Mouse (Mus musculus) neural tube, embryonic 13.5 days (tissue): ENCODE measurements around the gene Fblim1. TPM values are rescaled to one million over a fixed set of nuclear protein-coding genes. Genes with fewer than 3 reads are reported as not detected.

Experiments used
- ATAC-seq: fragments of 200-750 bp; cut with Nextera tagmentation; 2 replicates; pipeline ENCODE4 v1.8.0; 2017; ENCODE audit warnings: low read depth, mild to moderate bottlenecking, moderate TSS enrichment, moderate library complexity
- H3K27ac ChIP-seq: fragments of 300-500 bp; sonication (generic); replicated peaks from 2 replicates; pipeline ENCODE4 v1.5.1; 2015; ENCODE audit warnings: moderate library complexity, mild to moderate bottlenecking, inconsistent platforms
- H3K27me3 ChIP-seq: fragments of 300-500 bp; sonication (generic); 2 replicates; pipeline ENCODE4 v1.6.1; 2015; ENCODE audit warnings: mild to moderate bottlenecking, inconsistent platforms
- H3K36me3 ChIP-seq: fragments of 300-500 bp; sonication (generic); 2 replicates; pipeline ENCODE4 v1.6.1; 2015; ENCODE audit warnings: mild to moderate bottlenecking, inconsistent platforms
- H3K4me1 ChIP-seq: fragments of 300-500 bp; sonication (generic); replicated peaks from 2 replicates; pipeline ENCODE4 v1.6.1; 2015; ENCODE audit warnings: inconsistent platforms
- H3K4me2 ChIP-seq: fragments of 300-500 bp; sonication (generic); 2 replicates; pipeline ENCODE4 v1.6.1; 2015; ENCODE audit warnings: inconsistent platforms, mild to moderate bottlenecking, moderate library complexity
- H3K4me3 ChIP-seq: fragments of 300-500 bp; sonication (generic); 2 replicates; pipeline ENCODE4 v1.5.1; 2015; ENCODE audit warnings: mild to moderate bottlenecking, inconsistent platforms
- H3K9ac ChIP-seq: fragments of 300-500 bp; sonication (generic); 2 replicates; pipeline ENCODE4 v1.6.1; 2015; ENCODE audit warnings: moderate library complexity, mild to moderate bottlenecking, inconsistent platforms
- H3K9me3 ChIP-seq: fragments of 300-500 bp; sonication (generic); 2 replicates; pipeline ENCODE4 v1.6.1; 2016; ENCODE audit warnings: inconsistent platforms
- WGBS: fragments of 180-500 bp; shearing (Covaris S2); methylation state at CpG from one replicate; pipeline ENCODE4 v1.1.7; 2015; 5-methylcytosine and 5-hydroxymethylcytosine counted together
- polyA plus RNA-seq: library from polyadenylated mRNA; unstranded; fragments of >200 nt; fragmentation: Nextera tagmentation; extraction: Ambion mirVana; gene quantifications from 2 replicates; pipeline ENCODE4 v1.2.1, GENCODE M21; 2015

Gene Fblim1
- polyA plus RNA-seq, 1 experiment from 2014 or later: 36.6 TPM

DNA sequence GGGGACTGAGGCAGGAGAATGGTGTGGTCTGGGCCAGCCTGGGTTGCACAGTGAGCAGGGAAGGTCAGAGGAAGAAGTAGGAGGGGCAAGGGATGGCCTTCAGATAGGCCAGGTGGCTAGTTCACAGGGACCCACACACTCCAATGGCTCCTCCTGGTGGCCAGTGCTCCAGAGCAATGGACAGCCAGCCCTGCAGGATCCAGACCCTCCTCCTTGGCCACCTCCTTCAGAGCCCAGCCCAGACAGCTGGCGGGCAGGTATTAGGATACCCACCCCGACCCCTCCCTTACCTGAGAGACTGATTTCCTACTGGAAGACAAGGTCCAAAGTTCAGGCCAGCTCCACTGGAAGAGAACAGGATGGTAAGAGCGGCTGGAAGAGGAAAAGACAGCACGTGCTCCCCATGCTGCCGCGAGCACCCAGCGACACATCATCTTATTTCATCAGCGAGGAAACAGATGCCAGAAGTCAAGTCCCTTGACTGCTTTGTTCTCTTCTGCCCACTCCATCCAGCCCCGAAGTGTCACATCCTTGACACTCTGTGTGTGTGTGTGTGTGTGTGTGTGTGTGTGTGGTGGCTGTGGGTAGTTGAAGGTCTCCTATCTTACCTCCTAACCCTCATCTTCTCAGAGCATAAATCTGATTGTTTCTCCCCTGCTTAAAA is 10.2 kb downstream of the Fblim1 start:
- H3K4me1 ChIP-seq: peaks cover 30% of the 10 kb centered on the region
- no peaks in the 10 kb centered on the region for H3K9me3 ChIP-seq
- peaks cover 17% of the 10 kb centered on the region for H3K36me3 ChIP-seq
- peaks cover 18% of the 10 kb centered on the region for H3K27me3 ChIP-seq
- no peak overlapping the region for H3K4me2 ChIP-seq
- no peak for ATAC-seq
- H3K4me3 ChIP-seq: no peak overlapping the region
- H3K9ac ChIP-seq: no peak overlapping the region
- no peak overlapping the region for H3K27ac ChIP-seq
- 86% methylated on average over 9 of the region's 9 CpGs for WGBS

DNA sequence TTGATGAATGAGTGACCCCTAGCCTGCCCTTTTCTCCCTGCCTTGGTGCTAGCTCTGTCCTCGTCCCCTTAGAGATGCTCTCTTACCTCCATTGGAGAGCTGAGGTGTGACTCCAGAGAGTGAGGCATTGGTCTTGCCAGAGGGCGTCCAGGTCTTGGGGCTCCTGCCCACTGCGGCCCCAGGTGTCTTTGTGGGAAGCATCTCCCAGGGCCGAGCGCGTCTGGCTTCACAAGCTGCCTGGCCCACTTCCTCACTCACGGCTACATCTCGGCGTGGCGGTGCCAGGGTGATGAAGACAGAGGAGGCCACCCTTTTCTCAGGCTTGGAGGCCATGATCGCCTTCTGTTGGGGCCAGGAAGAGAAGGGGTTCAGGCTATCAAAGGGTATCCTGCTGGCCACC is 10.8 kb downstream of the Fblim1 start:
- Histone ChIP-seq H3K4me2 (no peak overlapping the region), H3K4me1 (peaks cover 24% of the 10 kb centered on the region), H3K36me3 (peaks cover 19% of the 10 kb centered on the region), H3K9ac (no peak overlapping the region), H3K4me3 (no peak overlapping the region), H3K9me3 (no peaks in the 10 kb centered on the region), H3K27ac (no peak overlapping the region), H3K27me3 (peaks cover 13% of the 10 kb centered on the region)
- ATAC-seq: no peak
- 90% methylated on average over 11 of the region's 11 CpGs for WGBS

DNA sequence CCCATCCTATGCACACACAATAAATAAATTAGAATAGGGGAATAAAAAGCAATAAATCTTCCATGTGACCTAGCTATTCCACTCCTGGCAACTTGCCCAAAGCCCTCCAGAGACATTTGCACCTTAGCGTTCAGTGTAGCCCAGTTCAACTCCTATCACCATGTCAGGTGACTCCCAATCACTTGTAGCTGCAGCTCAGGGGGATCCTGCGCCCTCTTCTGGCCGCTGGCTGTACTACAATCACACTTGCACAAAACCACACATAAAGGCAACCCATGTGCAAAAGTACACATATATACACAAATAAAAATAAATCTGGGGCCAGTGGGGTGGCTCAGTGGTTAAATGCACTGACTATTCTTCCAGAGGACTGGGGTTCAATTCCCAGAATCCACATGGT is 14.3 kb downstream of the Fblim1 start:
- no peaks in the 10 kb centered on the region for H3K9me3 ChIP-seq
- H3K4me1 ChIP-seq: no peaks in the 10 kb centered on the region
- no peak overlapping the region for H3K9ac ChIP-seq
- H3K4me3 ChIP-seq: no peak overlapping the region
- no peaks in the 10 kb centered on the region for H3K27me3 ChIP-seq
- ATAC-seq: no peak
- H3K4me2 ChIP-seq: no peak overlapping the region
- no peak overlapping the region for H3K27ac ChIP-seq
- WGBS: 19% methylated on average over 3 of the region's 3 CpGs
- H3K36me3 ChIP-seq: peaks cover 32% of the 10 kb centered on the region

DNA sequence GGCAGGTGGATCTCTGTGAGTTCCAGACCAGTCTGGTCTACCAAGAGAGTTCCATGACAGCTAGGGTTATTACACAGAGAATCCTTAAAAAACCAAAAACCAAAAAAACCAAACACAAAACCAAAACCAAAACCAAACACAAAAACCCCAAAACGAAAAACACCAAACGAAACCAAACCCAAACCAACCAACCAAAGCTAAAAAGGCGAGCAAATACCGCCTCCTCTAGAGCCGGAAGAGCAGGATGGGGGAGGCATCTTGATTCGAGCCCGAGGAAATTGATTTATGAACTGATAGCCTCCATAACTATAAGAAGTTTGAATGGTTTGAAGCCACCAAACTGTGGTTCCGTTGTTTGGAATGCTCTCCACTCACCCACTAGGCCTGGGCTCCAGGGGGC is 22.0 kb downstream of the Fblim1 start:
- Histone ChIP-seq H3K4me2 (no peak overlapping the region), H3K4me1 (no peaks in the 10 kb centered on the region), H3K27ac (no peak overlapping the region), H3K36me3 (peaks cover 24% of the 10 kb centered on the region; the same call in 1 of the 2 replicates), H3K9ac (no peak overlapping the region), H3K9me3 (no peaks in the 10 kb centered on the region), H3K27me3 (no peaks in the 10 kb centered on the region), H3K4me3 (no peak overlapping the region)
- no peak for ATAC-seq
- 92% methylated on average over 8 of the region's 8 CpGs for WGBS

DNA sequence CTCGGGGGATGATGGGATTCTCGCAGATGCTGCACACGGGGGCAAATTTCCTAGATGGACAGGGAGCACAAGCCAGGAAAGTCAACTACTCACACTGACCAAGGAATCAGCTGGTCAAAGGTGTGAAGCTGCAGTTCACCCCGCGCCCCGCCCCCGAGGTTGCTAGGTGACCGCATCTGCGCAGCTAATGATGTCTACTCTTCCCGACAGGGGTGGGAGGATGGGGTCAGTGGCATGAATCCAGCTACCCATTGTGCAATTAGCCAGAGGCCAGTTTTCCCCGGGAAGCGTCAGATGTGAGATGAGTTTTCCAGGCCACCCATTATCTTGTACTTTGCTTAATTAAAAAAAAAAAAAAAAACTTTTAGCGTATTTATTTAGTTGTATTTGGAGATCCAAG is 24.8 kb downstream of the Fblim1 start:
- Histone ChIP-seq H3K27me3 (no peaks in the 10 kb centered on the region), H3K9ac (no peak overlapping the region), H3K4me3 (no peak overlapping the region), H3K36me3 (peaks cover 29% of the 10 kb centered on the region), H3K27ac (no peak overlapping the region), H3K4me2 (no peak overlapping the region), H3K9me3 (0 out of 2 replicates have a peak, but pooled peaks cover 3% of the 10 kb centered on the region), H3K4me1 (no peaks in the 10 kb centered on the region)
- WGBS: 77% methylated on average over 13 of the region's 13 CpGs
- ATAC-seq: no peak

DNA sequence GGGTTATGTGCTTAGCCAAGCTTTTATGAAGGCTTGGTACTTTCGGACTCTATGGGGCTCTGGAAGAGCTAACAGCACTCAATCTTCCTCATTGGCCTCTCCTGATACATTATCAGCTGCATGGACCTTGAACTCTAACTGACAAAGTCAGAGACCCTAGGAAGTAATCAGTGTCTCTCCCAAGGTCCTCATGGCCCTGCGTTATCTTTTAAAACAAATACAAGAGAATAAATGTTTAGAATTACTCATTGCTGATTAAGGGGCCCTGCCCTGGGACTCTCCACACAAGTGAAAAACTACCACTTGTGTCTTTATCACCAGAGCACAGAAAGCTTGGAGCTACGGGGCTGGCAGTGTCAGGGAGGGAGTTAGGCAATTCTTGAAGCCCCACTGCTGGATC is 27.1 kb downstream of the Fblim1 start:
- ATAC-seq: no peak
- Histone ChIP-seq H3K4me3 (no peak overlapping the region), H3K4me2 (no peak overlapping the region), H3K27me3 (no peaks in the 10 kb centered on the region), H3K36me3 (peaks cover 29% of the 10 kb centered on the region), H3K9ac (no peak overlapping the region), H3K4me1 (no peaks in the 10 kb centered on the region; the same call in 1 of the 2 replicates), H3K27ac (no peak overlapping the region), H3K9me3 (0 out of 2 replicates have a peak, but pooled peaks cover 3% of the 10 kb centered on the region)
- 84% methylated on average over 3 of the region's 3 CpGs for WGBS

DNA sequence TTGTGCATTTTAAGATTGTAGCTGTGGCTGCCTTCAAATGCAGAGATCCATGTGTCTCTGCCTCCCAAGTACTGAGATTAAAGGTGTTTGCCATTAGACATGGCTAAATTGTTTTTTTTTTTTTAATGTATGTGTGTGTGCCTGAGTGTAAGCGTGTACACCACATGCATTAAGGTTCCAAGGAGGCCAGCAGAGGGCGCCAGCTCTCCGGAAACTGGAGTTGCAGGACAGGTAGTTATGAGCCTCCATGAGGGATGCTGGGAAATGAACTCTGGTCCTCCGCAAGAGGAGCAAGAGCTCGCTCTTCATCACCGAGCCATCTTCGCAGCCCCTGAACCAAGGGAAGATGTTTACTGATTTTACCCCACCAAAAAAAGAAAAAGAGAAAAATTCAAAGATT is 29.0 kb downstream of the Fblim1 start:
- Histone ChIP-seq H3K9me3 (0 out of 2 replicates have a peak, but pooled peaks cover 3% of the 10 kb centered on the region), H3K4me2 (no peak overlapping the region), H3K4me1 (no peaks in the 10 kb centered on the region; the same call in 1 of the 2 replicates), H3K27ac (no peak overlapping the region), H3K4me3 (no peak overlapping the region), H3K36me3 (peaks cover 24% of the 10 kb centered on the region), H3K27me3 (no peaks in the 10 kb centered on the region), H3K9ac (no peak overlapping the region)
- no peak for ATAC-seq
- WGBS: 92% methylated on average over 7 of the region's 7 CpGs

DNA sequence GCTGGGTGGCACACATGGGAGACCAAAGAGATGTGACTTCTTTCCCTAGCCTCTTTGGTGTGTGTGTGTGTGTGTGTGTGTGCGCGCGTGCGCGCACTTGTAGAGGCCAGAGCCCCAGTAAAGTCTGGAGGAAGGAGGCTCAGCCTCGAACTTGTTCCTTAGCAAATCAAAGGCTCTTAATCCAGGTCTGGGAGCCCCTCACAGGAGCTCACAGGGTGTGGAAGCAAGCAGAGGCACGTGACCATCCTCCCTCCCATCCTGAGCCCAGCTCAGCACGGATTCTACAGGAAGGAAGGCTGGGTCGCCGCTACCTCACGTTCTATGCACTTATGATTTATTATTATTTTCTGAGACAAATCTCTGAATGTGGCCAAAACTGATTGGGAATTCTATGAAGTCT is 29.5 kb downstream of the Fblim1 start:
- no peaks in the 10 kb centered on the region; the same call in 1 of the 2 replicates for H3K4me1 ChIP-seq
- ATAC-seq: no peak

DNA sequence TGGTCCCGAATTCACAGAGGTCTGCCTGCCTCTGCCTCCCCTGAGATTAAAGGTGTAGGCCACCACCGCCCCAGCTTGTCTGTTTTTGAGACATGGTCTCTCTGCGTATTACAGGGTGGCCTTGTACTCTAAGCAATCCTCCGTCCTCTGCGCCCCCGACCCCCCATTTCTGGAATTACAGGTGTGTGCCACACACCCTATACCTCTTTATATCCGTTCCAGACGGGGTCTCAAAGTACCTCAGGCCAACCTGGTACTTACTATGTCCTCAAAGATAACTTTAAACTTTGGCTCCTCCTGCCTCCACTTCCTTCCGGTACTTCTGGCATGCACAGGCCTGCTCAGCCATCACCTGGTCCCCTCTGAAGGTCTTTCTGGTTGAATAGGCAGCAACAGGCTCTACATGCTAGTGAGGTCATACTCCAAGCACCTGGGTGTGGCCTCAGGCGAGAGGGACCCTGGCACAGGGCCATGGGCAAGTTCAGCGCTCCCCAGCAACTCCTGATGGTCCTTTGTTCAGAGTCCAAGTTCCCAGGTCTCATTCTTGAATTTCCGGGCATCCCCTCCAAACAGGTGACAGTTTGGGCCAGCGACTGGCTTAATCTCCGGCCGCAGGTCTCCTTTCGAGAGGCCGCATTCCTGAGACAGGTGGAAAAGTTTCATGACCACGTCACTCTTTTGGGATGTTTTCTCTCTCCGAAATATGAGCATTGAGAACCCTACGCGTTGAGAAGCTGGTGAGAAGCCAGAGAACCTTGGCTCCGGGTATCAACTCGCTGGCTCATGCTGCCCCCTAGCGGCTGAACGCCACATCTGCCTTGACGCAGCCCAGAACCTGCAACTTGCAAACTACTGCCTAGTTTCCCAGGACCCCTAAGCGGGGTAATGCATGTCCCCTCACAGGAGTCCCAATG is 30.9 kb downstream of the Fblim1 start:
- 0 out of 2 replicates have a peak, but pooled peaks cover 3% of the 10 kb centered on the region for H3K9me3 ChIP-seq
- WGBS: 45% methylated on average over 27 of the region's 27 CpGs
- no peaks in the 10 kb centered on the region for H3K27me3 ChIP-seq
- peak; percentile 67 for ATAC-seq
- no peaks in the 10 kb centered on the region; the same call in 1 of the 2 replicates for H3K4me1 ChIP-seq
- H3K36me3 ChIP-seq: peaks cover 14% of the 10 kb centered on the region
- no peak overlapping the region for H3K9ac ChIP-seq
- 0 out of 2 replicates have a peak overlapping the region, but pooled peaks have one; percentile 5 for H3K4me2 ChIP-seq
- no peak overlapping the region for H3K4me3 ChIP-seq
- no peak overlapping the region for H3K27ac ChIP-seq

More for the DNA sequence above, 29.5 kb downstream of the Fblim1 start:
- Histone ChIP-seq H3K27ac (no peak overlapping the region), H3K9me3 (0 out of 2 replicates have a peak, but pooled peaks cover 3% of the 10 kb centered on the region), H3K4me3 (no peak overlapping the region), H3K36me3 (peaks cover 24% of the 10 kb centered on the region), H3K27me3 (no peaks in the 10 kb centered on the region), H3K4me2 (no peak overlapping the region), H3K9ac (no peak overlapping the region)
- 84% methylated on average over 11 of the region's 11 CpGs for WGBS

DNA sequence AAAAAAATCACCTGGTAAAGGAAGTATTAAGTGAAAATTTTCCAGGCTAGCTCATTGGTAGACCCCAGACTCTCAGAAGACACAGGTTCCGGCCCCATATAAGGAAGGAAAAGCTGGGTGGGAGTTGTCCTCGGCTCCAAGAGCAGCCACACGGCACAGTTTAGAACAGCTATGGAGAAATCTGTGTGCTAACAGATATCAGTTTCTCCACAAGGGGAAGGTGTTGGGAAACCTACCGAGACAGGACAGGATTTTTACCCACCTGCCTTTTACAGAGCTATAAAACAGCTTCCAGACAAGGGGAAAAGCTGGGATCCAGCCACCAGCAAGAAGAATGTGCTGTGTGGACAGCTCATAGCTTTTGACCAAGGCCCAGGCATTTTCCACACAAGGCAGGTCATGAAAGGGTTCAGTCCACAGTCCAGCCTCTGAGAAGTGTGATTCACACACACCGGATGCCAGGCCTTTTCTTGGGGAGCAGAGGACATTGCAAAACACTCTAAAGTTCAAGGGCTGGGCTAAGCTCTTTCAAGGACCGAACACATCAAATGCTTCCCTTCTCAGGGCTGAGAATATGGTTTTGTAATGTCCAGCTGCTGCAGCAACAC is 32.4 kb downstream of the Fblim1 start:
- 76% methylated on average over 6 of the region's 6 CpGs for WGBS
- Histone ChIP-seq H3K27ac (no peak overlapping the region), H3K36me3 (peaks cover 8% of the 10 kb centered on the region), H3K4me1 (no peaks in the 10 kb centered on the region; the same call in 1 of the 2 replicates), H3K9me3 (0 out of 2 replicates have a peak, but pooled peaks cover 3% of the 10 kb centered on the region), H3K4me2 (no peak overlapping the region), H3K4me3 (no peak overlapping the region), H3K27me3 (no peaks in the 10 kb centered on the region), H3K9ac (no peak overlapping the region)
- no peak for ATAC-seq

DNA sequence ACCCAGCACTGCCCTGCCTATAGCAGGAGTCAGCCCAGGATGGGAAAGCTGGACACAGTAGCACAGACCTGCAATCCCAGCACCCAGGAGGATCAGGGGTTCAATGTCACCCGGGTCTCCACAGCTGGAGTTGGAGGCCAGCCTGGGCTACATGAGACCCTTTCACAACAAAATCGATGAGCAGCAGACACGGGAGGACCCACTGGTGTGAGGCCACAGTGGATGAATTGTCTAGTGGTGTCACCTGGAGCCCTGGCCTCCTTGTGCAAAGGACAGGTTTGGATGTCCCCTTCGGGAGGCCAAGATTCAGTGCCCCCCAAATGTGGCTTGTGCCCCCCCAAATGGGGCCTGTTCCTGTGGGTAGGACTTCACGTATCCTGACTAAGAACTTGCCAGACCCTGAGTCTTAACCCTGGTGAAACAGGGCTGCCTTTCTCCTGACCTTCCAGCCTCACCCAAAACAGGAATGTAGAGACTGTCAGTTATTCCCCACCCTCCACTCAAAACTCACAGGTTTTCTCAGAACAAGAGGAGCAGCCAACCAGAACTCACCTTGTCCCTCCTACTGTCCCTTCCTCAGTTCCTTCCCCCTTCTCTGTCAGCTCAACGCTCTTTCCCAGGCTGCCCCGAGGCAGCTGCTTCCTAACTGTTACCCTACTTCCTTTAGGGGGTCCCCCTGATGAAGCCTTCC is 33.1 kb downstream of the Fblim1 start:
- Histone ChIP-seq H3K36me3 (peaks cover 8% of the 10 kb centered on the region), H3K4me2 (no peak overlapping the region), H3K9ac (no peak overlapping the region), H3K27me3 (no peaks in the 10 kb centered on the region), H3K4me3 (no peak overlapping the region), H3K9me3 (0 out of 2 replicates have a peak, but pooled peaks cover 3% of the 10 kb centered on the region), H3K27ac (no peak overlapping the region), H3K4me1 (no peaks in the 10 kb centered on the region; the same call in 1 of the 2 replicates)
- ATAC-seq: no peak
- WGBS: 83% methylated on average over 7 of the region's 7 CpGs
